Mouse (Mus musculus): Measurements from ENCODE around the gene Dync1i2.

GRCm38 (mm10) chr2:71229603-71230002 is 18.1 kb downstream of the Dync1i2 start:
- no peak for TF ChIP-seq MYOD1 (IDR thresholded peaks at IDR 0.05; ENCODE audit: control insufficient read depth, insufficient read length, low read depth)
- TF ChIP-seq USF1 (IDR thresholded peaks at IDR 0.05; ENCODE audit: low read depth) = no peak
